ENCODE assay signal across 8 mouse cellular contexts in genomic region chr9:20493281-20493680, GRCm38 (mm10). TPM values are rescaled to one million over a fixed set of nuclear protein-coding genes. Genes with fewer than 3 reads are reported as not detected.
DNase-seq lines count a peak whose midpoint lies in the region; ATAC-seq and TF ChIP-seq lines count a peak whose summit lies in the region.

No protein-coding gene starts in this region.

- 10% methylated on average over 9 of the region's 9 CpGs for WGBS in embryonic facial prominence, embryonic 10.5 days
- WGBS in hindbrain, embryonic 14.5 days = 7% methylated on average over 9 of the region's 9 CpGs
- WGBS in macrophage (ENCODE audit: missing documents) = 5% methylated on average over 9 of the region's 9 CpGs

- peak overlapping the region; percentile 89 for H3K9ac ChIP-seq in hindbrain, embryonic 14.5 days

- peak; percentile 39 for TF ChIP-seq CTCF in layer of hippocampus, adult 2 months (conservative IDR thresholded peaks at IDR 0.05)

- no peak for ATAC-seq in hindbrain, embryonic 14.5 days (ENCODE audit: low FRiP score)

- DNase-seq in layer of hippocampus, adult 2 months (ENCODE audit: low spot score in 2 of 2) = no peak
- no peak for DNase-seq in layer of hippocampus, adult 9-10 months (ENCODE audit: low spot score)
- DNase-seq in ES-CJ7 (ENCODE audit: low read depth, low spot score) = peak; percentile 9
- DNase-seq in embryonic facial prominence, embryonic 10.5 days (ENCODE audit: low spot score) = no peak
- DNase-seq in hindbrain, embryonic 14.5 days (ENCODE audit: low spot score) = peak; percentile 25
- DNase-seq in adrenal gland, adult 2 months = no peak
- no peak for DNase-seq in retina, postnatal 1 day

- no peaks in the 10 kb centered on the region for H3K27me3 ChIP-seq in embryonic facial prominence, embryonic 10.5 days (replicated peaks; ENCODE audit: low read depth, poor library complexity, severe bottlenecking)
- no peaks in the 10 kb centered on the region for H3K27me3 ChIP-seq in hindbrain, embryonic 14.5 days (ENCODE audit: control insufficient read depth, insufficient read depth, low read length)

- peaks cover 41% of the 10 kb centered on the region for H3K79me2 ChIP-seq in macrophage (ENCODE audit: inconsistent target)

- peak overlapping the region; percentile 93 for H3K4me2 ChIP-seq in hindbrain, embryonic 14.5 days (replicated peaks)

- peak overlapping the region; percentile 98 for H3K27ac ChIP-seq in layer of hippocampus, adult 2 months
- H3K27ac ChIP-seq in embryonic facial prominence, embryonic 10.5 days (replicated peaks) = peak overlapping the region; percentile 95
- peak overlapping the region; percentile 97 for H3K27ac ChIP-seq in hindbrain, embryonic 14.5 days
- peak overlapping the region; percentile 82 for H3K27ac ChIP-seq in macrophage

- H3K36me3 ChIP-seq in embryonic facial prominence, embryonic 10.5 days (replicated peaks) = peaks cover 59% of the 10 kb centered on the region
- peaks cover 39% of the 10 kb centered on the region for H3K36me3 ChIP-seq in hindbrain, embryonic 14.5 days (replicated peaks; ENCODE audit: control insufficient read depth, insufficient read depth)
- H3K36me3 ChIP-seq in macrophage (ENCODE audit: inconsistent target) = peaks cover 17% of the 10 kb centered on the region; the same call in 1 of the 2 replicates

- peaks cover 23% of the 10 kb centered on the region for H3K4me1 ChIP-seq in embryonic facial prominence, embryonic 10.5 days
- peaks cover 34% of the 10 kb centered on the region for H3K4me1 ChIP-seq in hindbrain, embryonic 14.5 days (replicated peaks; ENCODE audit: control insufficient read depth, insufficient read depth, low read length)

- peak overlapping the region; percentile 99 for H3K4me3 ChIP-seq in layer of hippocampus, adult 2 months
- H3K4me3 ChIP-seq in embryonic facial prominence, embryonic 10.5 days = peak overlapping the region; percentile 92
- peak overlapping the region; percentile 89 for H3K4me3 ChIP-seq in hindbrain, embryonic 14.5 days (replicated peaks; ENCODE audit: low read length)
- H3K4me3 ChIP-seq in macrophage (ENCODE audit: inconsistent target) = peak overlapping the region; percentile 82

- H3K9me3 ChIP-seq in embryonic facial prominence, embryonic 10.5 days = no peaks in the 10 kb centered on the region
- H3K9me3 ChIP-seq in hindbrain, embryonic 14.5 days (ENCODE audit: control insufficient read depth, low read length) = no peaks in the 10 kb centered on the region

RNA-seq across cellular contexts. Expression of gene Zfp426, which starts 0.7 kb away (rescaled TPM):
- total RNA-seq in layer of hippocampus, adult 2 months (2021) = 10 to 100 TPM; 23.9 to 29.3 TPM
- 22.1 and 22.2 TPM in 2 replicates for polyA plus RNA-seq in embryonic facial prominence, embryonic 10.5 days (2016; fragmentation: Nextera tagmentation; extraction: Ambion mirVana)
- 37.3 and 39.4 TPM in 2 replicates for polyA plus RNA-seq in hindbrain, embryonic 14.5 days (2014; fragmentation: Nextera tagmentation; extraction: Ambion mirVana)
- total RNA-seq in macrophage (2018; cell fraction: chromatin; rRNA removed) = 10 to 100 TPM; 12.1 to 64.9 (median 38.1) TPM
- total RNA-seq in macrophage (2018; cell fraction: cytosol; rRNA removed) = 10 to 100 TPM in 18 of 26 experiments, 1 to 10 TPM in 8; 2.8 to 15.0 (median 11.7) TPM
- 10 to 100 TPM in 24 of 26 experiments, 1 to 10 TPM in 2; 8.3 to 42.2 (median 24.9) TPM for total RNA-seq in macrophage (2018; cell fraction: nucleus; rRNA removed)
- polyA plus RNA-seq in macrophage (2018) = 10.1 to 11.6 TPM (median 11.1 TPM) in 3 replicates
- total RNA-seq in adrenal gland, adult 2 months (2021) = 10 to 100 TPM; 22.2 to 25.0 TPM
- 2.1 and 2.3 TPM in 2 replicates for polyA plus RNA-seq in adrenal gland, adult 2 months (2012; rRNA removed)

RNA-seq across cellular contexts. Expression of gene Zfp266, which starts 27.9 kb away (rescaled TPM):
- 10 to 100 TPM; 39.8 to 45.1 TPM for total RNA-seq in layer of hippocampus, adult 2 months (2021)
- 146 and 152 TPM in 2 replicates for polyA plus RNA-seq in embryonic facial prominence, embryonic 10.5 days (2016; fragmentation: Nextera tagmentation; extraction: Ambion mirVana)
- polyA plus RNA-seq in hindbrain, embryonic 14.5 days (2014; fragmentation: Nextera tagmentation; extraction: Ambion mirVana) = 90.6 and 92.2 TPM in 2 replicates
- 10 to 100 TPM in 19 of 26 experiments, 1 to 10 TPM in 7; 2.2 to 54.5 (median 26.2) TPM for total RNA-seq in macrophage (2018; cell fraction: chromatin; rRNA removed)
- 10 to 100 TPM in 17 of 26 experiments, 1 to 10 TPM in 9; 2.1 to 18.5 (median 11.2) TPM for total RNA-seq in macrophage (2018; cell fraction: cytosol; rRNA removed)
- total RNA-seq in macrophage (2018; cell fraction: nucleus; rRNA removed) = 10 to 100 TPM in 17 of 26 experiments, 1 to 10 TPM in 9; 3.8 to 43.1 (median 15.8) TPM
- 5.2 to 8.3 TPM (median 6.5 TPM) in 3 replicates for polyA plus RNA-seq in macrophage (2018)
- total RNA-seq in adrenal gland, adult 2 months (2021) = 10 to 100 TPM; 36.4 to 39.4 TPM
- polyA plus RNA-seq in adrenal gland, adult 2 months (2012; rRNA removed) = 1.1 and 1.3 TPM in 2 replicates

RNA-seq across cellular contexts. Expression of gene Zfp26, which starts 33.3 kb away (rescaled TPM):
- total RNA-seq in layer of hippocampus, adult 2 months (2021) = 10 to 100 TPM; 26.4 to 28.1 TPM
- polyA plus RNA-seq in embryonic facial prominence, embryonic 10.5 days (2016; fragmentation: Nextera tagmentation; extraction: Ambion mirVana) = 24.8 and 25.4 TPM in 2 replicates
- 21.9 and 25.5 TPM in 2 replicates for polyA plus RNA-seq in hindbrain, embryonic 14.5 days (2014; fragmentation: Nextera tagmentation; extraction: Ambion mirVana)
- total RNA-seq in macrophage (2018; cell fraction: chromatin; rRNA removed) = 100 to 1,000 TPM in 6 of 26 experiments, 10 to 100 TPM in 20; 23.8 to 124 (median 89.7) TPM
- 10 to 100 TPM in 15 of 26 experiments, 1 to 10 TPM in 11; 3.8 to 15.8 (median 10.6) TPM for total RNA-seq in macrophage (2018; cell fraction: cytosol; rRNA removed)
- 10 to 100 TPM; 17.6 to 70.8 (median 41.6) TPM for total RNA-seq in macrophage (2018; cell fraction: nucleus; rRNA removed)
- polyA plus RNA-seq in macrophage (2018) = 3.2 to 5.8 TPM (median 5.8 TPM) in 3 replicates
- total RNA-seq in adrenal gland, adult 2 months (2021) = 10 to 100 TPM; 15.5 to 18.1 TPM
- polyA plus RNA-seq in adrenal gland, adult 2 months (2012; rRNA removed) = 0.49 and 0.58 TPM in 2 replicates

Comparison
In these comparisons a context has a peak if more than half of its experiments do, and no peak if none do; other contexts are left out.
1. DNase-seq: peak in ES-CJ7 (single experiment) and hindbrain, embryonic 14.5 days (single experiment); none in layer of hippocampus, adult 2 months (0 of 2), layer of hippocampus, adult 9-10 months (single experiment), embryonic facial prominence, embryonic 10.5 days (single experiment), adrenal gland, adult 2 months (single experiment) and retina, postnatal 1 day (single experiment).
2. Peak in every context shown above with its lines, with median percentiles within 50 percentile points of each other: H3K27ac ChIP-seq and H3K4me3 ChIP-seq.